Mouse (Mus musculus): Measurements from ENCODE around the gene Gclm.
"Not testable (repeated sequence)": the region's sequence is repeated elsewhere in the genome, so short reads cannot be mapped to it uniquely, and the experiment has no call there.

Gene Gclm

DNA sequence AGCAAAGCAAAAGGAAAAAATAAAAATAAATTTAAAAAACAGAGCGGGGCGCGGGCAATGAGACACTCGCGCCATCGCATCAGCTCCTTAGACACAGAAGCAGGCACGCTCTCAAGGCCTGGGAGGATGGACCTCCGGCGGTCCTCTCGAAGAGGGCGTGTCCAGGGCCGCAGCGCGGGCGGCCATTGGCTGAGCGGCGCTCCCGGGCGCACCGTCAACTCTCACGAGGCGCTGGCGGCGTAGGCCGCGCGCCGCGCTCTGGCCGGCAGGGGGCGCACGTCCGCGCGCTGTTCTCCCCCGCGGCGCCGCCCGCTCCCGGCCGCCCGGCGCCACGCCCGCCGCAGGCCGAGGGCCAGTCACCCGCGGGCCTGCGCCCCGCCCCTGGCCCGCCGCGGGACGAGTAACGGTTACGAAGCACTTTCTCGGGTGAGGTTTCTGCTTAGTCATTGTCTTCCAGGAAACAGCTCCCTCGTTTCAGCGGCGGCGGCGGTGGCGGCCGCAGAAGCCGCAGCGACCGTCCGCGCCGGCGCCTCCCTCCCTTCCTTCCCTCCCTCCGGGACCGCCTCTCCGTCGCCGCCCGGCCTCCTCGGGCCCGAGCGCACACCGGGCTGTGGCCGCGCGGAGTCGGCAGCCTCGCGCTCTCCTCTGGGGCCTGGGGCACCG, at the start of gene Gclm:
Gene Gclm, plus strand, starts transcription at position 343 of the 663 bp plus-strand sequence.
- DNase-seq (ENCODE audit: low read depth, low spot score), result peak; percentile 95

DNA sequence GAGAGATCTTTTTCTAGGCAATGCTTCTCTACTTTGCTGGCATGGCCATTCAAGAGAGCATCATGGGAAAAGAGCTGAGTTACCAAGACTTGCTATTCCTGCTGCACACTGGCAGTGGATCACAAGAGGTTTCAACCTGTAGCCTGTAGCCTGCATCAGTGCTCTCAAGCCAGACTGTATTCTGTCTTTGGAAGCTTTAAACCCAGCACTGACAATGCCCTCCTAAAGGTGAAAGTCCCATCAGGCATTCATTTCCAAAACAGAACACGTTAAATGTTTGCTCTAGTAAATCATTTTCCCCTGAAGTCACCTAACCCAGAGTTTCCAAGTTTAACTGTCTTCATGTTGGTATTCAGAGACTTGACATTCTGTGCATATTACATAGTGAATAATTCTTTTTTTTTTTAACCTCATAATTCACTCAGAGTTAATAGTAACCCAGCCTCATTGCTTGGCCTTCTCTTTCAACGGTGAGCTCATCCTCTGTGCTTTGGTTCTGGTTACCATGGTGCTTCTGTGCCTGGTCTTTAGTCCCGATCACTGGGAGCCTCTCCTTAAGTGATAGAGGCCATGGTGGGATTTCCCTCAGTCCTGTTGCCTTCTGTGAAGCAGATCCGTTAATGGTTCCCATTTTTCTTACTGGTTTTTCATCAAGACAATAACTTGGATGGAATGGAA, 48.6 kb upstream of the Gclm start:
- no peak for DNase-seq (ENCODE audit: low read depth, low spot score)

DNA sequence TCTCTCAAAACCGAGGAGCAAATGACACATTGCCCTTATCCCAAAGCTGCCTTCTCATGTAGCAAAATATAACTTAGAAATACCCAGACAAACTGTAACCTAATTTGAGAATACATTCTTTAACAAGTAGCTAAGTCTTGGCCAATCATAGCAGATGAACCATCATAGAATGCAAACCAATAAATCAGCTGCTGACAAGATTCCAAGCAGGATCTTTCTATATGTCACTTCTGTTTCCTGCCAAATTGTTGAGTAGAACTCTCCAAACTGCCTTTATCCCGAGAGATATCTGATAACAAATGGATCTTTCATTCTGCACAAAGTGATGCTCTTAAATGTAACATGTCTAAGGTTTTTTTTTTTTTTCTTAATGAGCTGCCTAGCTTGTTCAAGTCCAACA, 46.8 kb upstream of the Gclm start:
- no peak for DNase-seq (ENCODE audit: low read depth, low spot score)

DNA sequence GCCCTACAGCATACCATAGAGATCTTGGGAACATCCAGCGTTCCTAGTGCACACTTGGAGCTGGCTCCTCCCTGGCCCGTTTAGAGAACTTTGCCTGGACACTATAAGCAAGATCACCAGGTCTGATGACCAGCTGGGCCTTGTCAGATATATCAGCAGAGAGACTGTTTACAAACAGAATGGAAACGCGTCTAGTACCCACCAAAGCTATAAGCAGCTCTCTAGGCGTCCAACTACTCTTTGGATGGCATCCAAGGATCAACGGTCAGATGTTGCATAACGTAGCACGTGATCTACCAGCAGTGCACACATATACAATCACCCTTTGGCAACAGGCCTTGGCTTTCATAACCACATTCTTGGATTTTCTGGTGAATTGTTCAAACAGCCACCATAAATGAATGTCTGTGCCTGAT, 46.4 kb upstream of the Gclm start:
- DNase-seq (ENCODE audit: low read depth, low spot score), result no peak

DNA sequence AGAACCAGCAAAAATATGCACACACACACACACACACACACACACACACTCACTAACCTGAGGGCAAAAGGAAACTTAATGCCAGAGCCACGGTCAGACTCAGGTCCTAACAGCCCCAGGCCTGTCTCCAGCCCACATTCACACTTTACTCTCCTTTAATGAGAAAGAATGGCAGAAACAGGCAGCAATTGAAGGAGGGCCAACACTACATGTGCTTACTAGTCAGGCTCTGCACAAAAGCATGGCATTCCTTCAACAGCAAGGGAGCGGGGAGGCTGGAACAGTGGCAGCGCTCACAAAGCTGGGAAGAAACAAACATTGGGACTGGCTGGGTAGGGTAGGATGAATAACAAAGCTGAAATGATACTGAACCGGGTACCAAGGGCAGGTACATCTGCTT, 45.8 kb upstream of the Gclm start:
- no peak for DNase-seq (ENCODE audit: low read depth, low spot score)

DNA sequence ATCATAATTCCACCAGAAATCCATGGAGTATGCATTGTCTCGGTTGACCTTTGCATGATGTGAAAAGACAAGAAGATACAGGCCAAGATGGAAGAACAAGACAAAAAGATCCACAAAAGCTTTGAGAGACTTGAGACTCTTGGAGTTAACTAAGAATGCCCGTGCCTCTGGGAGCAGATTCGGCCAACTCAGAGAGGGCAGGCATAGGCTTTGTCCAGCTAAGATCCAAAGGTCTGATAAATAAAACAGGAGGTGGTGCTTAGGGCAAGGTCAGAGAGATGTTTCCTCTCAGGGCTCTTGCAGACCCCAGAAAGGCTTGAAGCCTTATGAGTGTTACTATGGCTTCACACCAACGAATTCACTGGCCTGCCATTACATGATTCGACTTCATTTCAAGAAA, 45.3 kb upstream of the Gclm start:
- DNase-seq (ENCODE audit: low read depth, low spot score), result no peak

DNA sequence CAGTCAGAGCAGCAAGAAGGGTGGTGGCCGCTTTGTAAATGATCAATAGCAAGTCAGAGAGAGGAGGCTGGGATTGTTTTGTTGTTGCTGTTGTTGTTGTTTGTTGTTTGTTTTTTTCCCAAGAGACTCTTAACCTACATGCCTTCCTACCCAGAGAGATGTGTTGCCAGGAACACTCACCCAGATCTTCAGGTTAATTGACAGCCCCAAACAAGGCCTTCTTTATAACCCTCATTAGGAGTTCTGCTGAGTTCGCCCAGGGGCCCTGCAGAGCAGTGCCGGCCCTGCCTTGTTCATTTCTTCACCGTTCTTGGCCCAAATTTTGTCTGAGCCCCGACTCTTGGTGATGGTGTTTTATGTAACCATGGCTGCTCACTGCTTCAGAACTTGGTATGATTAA, 44.9 kb upstream of the Gclm start:
- DNase-seq (ENCODE audit: low read depth, low spot score), result no peak

DNA sequence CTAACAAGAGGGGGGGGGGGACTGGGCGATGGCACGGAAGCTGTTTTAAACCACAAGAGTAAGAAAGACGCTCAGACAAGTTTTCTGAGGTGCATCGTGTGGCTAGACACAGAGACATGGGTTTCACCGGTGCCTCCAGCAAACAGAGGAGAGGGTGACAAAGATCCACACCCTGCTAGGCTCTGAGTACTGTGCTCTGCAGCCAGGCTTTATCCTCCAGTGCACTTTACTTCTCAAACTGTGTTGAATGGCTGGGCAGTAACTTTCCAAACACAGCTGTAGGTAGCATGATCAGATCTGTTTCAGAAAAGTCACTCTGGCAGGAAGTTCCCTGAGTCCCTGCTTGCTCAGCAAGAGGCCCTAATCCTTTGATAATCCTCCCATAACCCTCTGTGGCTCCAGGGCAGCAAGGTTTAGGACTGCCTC, 43.0 kb upstream of the Gclm start:
- no peak for DNase-seq (ENCODE audit: low read depth, low spot score)

DNA sequence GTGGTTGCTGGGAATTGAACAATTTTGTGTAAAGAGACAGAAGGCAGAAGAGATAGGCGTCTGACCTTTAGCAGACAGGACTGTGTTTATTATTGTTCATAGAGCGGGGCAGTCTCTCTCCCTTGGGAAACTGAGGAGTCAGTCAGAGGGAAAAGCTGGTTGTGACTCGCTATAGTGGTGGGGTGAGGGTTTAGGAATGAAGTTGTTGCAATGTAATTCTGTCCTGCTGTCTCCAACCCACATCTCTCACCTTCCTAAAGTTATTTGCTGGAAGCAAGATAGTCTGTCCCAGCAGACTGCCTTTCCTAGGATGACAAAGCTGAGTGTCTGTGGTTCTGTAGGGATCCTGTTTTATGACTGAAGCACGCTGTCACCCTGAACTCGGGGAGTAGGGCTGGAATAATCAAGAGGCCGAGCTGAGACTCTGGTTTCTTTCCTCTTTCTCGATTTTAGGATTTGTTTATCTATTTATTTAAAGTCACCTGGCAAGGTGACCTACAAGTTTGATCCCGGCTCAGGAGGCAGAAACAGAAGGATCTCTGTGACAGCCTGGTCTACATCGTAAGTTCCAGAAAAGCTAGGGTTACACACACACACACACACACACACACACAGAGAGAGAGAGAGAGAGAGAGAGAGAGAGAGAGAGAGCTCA, 41.6 kb upstream of the Gclm start:
- DNase-seq (ENCODE audit: low read depth, low spot score), result no peak

DNA sequence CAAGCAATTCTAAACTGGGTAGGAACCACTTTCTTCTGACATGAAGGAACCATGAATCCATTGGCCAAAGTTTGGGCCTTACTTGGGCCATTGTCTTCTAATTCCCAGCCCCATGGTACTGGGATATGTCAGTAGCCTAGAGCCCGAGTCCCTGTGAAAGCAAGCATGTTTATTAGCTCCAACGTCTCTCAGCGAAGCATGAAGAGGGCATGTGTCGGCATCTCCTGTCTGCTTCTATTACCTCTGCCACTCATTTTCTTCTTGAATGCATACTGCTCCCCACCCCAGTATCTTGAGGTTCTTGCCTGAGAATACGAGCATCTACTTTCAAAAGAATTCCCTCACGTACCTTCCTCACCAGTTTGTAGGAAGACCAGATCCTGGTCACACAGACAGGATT, 39.6 kb upstream of the Gclm start:
- no peak for DNase-seq (ENCODE audit: low read depth, low spot score)

DNA sequence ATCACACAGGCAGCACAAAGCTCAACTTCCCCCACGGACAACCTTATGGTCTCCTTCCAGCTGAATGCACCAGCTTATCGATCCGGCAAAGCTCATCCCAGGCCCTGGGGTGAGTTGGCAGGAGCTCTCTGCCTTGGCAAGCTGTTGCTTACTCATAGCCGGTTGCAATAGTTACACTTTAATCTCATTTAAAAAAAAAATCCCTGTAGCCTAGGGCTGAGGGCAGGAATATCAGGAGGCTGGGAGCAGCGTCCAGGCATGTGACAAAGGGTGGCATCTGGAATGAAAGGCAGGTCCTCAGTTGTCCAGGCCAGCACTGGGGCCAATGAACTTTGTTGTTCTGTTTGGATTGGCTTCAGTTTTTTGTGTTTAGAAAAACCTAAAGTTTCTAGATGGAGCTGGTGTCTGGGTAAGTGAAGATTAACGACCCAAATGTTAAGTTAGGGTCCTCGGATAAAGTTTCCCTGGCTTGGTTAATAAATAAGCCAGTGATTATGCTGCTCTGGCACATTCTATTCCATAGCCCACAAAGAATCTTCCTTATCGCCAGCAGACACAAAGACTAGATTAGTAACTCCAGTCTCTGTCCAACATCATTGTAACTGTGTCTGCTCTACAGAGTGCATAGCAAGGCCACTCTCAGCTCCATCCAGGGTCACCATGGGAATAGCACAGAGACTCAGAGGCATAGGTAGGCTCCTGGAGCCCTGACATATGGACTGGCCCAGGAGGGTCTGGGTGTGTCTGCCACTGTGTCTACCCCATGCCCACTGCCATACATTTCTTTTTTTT, 38.9 kb upstream of the Gclm start:
- no peak for DNase-seq (ENCODE audit: low read depth, low spot score)

DNA sequence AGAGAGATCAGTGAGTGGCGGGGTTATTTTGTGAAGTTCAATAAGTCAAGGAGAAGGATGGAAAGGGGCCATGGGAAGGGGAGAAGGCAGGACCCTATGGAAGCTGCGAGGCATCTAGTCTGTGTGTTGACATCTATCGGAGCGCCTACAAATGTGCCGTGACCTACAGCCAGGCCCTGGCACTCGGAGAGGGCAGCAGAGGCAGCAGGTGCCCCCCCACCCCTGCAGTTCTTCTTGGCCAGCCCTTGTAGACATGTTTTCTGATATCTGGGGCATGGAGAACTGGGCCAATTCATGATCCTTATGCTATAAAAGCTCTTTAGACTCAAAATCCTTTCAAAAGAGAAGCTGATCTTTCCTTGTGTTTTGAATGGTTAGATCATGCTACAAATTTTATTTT, 37.6 kb upstream of the Gclm start:
- no peak for DNase-seq (ENCODE audit: low read depth, low spot score)

DNA sequence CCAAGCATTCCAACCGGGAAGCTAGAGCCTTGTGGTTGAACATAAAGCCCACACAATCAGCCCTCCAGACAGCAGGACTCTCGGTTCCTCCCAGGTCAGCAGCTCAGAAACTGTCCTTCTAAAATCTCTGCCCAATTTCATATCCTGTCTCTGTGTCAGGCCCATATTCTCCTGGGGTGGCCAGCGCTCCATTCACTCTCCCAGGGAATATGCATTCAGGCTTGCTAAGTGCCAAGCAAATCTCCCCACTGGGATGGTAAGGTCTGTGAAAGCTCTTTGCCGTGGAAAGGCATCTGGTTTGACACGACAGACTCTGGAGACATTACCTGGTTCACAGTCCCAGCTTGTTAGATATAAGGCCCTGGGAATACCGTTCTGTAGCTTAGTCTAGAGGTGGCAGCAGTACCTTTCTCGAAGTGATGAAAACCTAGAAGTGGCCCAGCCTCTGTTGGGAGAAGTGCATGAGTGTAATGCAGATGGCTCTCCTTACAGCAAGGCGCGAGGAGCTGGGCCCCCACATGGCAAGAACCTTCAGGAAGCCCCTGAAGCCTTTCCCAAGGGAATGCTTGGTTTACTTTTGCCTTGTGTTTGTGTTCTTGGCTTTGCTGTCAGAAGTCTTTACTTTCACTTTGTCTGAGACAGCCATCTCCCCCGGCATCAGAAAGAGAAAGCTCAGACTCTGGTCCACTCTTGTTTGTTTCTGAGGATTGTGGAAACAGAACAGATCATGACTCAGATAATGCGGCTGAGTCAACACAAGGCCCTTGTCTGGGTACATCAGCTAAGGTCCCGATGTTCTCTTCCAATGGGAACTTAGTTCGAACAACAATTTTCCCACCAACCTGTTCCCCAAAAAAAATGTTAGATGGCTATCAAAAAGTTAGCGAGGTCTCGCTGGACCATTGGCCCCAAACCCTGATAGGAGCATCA, 36.8 kb upstream of the Gclm start:
- DNase-seq (ENCODE audit: low read depth, low spot score), result no peak

DNA sequence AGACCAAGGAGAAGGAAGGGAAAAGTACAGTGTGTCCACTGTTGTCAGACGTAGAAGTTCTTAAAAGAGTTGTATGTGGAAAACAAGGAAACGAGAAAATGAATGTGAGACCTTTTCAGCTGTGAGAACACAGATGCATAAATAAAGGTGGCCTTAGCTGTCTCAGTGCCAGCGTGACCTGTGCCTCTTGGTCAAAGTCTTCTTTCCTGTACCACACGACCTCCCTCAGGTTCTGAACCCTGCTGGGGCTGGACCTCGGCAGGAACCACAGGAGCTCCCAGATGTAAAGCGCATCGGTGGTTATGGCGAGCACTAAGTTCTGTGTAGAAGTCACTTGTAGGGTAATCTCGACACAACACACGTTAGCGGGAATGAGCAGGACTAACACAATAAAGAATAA, 35.8 kb upstream of the Gclm start:
- DNase-seq (ENCODE audit: low read depth, low spot score), result no peak

DNA sequence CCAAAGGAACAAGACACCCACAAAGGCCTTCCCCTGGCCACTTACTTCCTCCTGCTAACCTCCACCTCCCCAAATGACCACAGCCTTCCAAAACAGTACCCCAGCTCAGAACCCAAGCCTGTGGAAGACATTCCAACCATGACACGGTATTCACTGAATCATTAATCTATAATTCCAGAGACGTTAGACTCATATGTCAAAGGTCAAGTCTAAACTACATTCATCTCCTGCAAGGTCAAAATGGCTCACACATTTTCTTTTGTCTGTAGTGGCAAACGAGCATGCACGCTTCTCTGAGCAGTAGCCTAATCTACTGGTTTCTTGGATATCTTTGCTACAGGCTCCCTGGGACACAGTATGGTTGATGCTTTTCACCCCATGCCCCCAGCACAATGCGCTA, 34.9 kb upstream of the Gclm start:
- no peak for DNase-seq (ENCODE audit: low read depth, low spot score)

DNA sequence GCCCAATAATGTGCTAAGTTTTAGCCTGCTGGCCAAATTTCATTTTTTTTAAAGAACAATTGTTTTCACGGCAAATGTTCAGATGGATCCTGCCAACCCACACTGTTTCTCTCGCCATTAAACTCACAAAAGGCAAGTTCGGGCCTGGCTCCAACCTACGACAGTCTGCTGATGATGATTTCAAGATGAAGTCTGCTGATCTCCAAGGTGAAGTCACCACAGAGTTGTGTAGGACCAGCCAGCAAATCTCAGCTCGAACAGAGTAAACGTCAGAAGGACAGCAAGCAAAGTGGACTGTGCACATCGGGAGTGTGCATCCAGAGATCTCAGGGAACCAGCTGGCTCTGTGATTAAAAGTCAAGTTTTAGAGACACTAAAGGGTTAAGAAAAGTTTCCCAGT, 34.5 kb upstream of the Gclm start:
- no peak for DNase-seq (ENCODE audit: low read depth, low spot score)

DNA sequence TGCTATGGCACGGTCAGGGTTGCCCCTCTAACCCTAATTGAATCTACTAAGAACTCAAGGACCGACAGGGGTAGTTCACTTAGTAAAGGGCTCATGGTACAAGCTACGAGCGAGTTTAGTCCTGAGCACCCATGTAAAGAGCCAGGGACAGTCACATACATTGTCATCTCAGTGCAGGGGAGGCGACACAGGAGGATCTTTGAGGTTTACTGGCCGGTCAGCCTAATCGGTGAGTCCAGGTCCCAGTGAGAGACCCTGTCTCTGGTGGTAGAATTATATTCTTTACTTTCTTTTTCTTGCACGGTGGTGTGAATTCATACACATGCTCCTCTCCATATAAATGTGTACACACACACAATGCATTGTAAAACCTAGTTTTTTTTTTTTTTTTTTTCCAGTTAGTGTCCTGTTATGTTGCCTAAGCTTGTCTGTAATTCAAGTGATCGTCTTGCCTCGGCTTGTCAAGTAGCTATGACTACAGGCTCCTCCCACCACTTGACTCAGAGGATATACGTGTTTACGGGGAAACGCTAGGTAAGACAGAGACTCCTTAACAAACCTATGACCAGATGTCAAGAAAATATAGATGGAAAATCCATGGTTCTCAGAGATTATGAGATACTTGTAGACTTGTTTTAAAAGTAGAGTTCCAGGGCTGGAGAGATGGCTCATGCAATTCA, 33.8 kb upstream of the Gclm start:
- no peak for DNase-seq (ENCODE audit: low read depth, low spot score)

DNA sequence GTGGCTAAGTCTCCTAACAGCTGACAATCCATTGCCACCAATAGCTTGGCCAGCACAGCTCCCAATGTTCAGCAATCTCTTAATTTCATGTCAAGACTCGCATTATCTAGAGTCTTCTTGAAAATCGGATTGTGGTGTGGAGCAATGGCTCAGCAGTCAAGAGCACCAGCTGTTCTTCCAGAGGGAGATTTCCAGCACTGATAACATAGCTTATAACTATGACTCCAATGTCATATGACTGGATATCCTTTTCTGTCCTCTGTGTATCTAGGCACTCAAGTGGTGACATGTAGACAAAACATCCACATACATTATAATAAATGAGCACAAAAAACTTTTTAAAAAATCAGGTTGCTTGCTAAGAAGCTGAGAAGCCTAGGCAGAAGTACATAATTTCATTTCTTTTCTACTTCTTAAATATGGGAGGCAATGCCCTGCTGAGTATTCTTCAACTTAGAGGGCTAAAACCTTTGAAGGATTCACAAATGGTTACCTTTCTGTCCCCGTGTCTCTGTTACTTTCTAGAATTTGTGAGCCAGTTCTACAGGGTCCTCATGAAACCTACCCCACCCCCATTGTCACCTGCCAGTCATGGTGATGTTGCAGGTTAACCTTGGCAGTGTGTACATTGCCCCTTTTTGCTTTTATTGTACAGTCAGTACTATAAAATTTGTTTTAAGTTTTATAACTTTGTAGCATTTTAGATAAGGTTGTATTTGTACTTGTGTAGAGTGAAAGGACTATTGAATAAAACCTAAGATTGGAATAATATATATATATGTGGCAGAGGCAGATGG, 23.9 kb upstream of the Gclm start:
- DNase-seq (ENCODE audit: low read depth, low spot score), result no peak

DNA sequence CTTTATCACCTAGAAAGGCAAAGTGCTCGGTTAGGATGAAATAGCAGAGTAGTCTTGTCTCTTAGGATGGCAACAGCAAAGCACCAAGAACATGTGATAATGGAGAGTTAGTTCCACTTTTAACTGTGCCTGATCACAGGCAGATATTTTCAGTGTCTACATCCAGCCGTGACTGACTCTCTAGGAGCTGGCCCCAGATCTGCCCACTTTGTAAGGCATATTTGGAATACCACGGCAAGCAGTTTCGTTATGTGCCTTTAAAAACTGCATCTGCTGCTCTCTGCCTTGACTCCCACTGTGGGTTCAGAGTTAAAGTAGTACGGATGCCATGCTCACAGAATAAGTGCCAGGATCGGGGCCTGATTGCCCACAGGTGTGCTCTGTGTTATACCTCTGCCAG, 18.4 kb upstream of the Gclm start:
- not testable (repeated sequence) for DNase-seq (ENCODE audit: low read depth, low spot score)

DNA sequence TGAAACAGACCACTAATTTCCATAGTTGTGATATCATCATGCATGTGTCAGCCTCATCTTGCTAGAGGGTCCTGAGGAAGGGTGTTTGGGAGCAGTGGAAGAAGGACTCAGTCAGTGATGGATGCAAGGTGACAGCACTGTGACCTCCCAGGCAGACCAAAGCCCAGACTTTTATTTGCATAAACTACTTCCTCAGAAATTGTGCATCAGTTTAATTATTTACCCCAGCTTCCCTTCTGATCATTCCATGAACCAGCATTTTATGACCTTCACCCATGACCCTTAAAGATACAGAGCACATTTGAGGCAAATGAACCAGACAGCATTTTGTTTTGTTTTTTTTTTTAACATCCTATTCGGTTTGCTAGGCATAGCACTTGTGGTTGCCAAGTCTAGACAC, 9.6 kb upstream of the Gclm start:
- no peak for DNase-seq (ENCODE audit: low read depth, low spot score)

Measured in c-Kit-negative CD71-positive TER-119-positive erythroid progenitor cells, embryonic 14.5 days (primary cell).